Mouse (Mus musculus) megakaryocyte progenitor cell, adult 5-6 weeks (primary cell): ENCODE measurements around the gene Hdac4. TPM values are rescaled to one million over a fixed set of nuclear protein-coding genes. Genes with fewer than 3 reads are reported as not detected.
A peak's percentile ranks its signal among the peaks of the same experiment; 100 is the strongest.

ENCODE experiments used
- ATAC-seq: replicated peaks from 2 replicates; pipeline ENCODE4 v1.8.0; 2016; ENCODE audit warnings: mild to moderate bottlenecking, moderate TSS enrichment, inconsistent platforms; ENCODE audit not compliant: poor library complexity
- total RNA-seq, 2 experiments: library from RNA; stranded (forward) in 1 of 2; stranded (reverse) in 1 of 2; fragments of 157-497, 149-512 nt in 1 of 2; fragments of 200-1000 nt in 1 of 2; gene quantifications; 2 replicates each; pipeline versions ENCODE4 v1.2.3 to v1.2.4; 2015 to 2017

The Hdac4 gene
- total RNA-seq, 2 experiments from 2014 or later = 8.4 to 22.6 TPM

DNA sequence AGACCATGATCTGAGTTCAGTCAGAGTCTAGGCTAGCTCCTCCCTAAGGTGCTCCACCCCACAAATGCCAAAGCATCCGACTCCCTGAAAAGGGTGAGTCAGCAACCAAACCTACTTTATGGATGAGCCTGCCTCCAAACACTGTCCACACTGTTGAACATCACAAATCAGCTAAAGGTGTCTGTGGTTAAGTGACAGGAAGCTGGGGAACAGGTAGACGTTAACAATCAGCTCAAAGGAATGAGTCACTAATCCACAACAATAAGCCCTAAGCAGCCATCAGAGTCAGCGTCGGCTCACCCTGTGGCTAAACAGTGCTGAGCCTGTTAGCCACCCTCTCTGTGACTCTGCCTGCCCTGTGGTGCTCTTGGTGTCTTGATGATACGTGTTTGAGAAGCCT is 131.2 kb downstream of the Hdac4 start:
- ATAC-seq = no peak

DNA sequence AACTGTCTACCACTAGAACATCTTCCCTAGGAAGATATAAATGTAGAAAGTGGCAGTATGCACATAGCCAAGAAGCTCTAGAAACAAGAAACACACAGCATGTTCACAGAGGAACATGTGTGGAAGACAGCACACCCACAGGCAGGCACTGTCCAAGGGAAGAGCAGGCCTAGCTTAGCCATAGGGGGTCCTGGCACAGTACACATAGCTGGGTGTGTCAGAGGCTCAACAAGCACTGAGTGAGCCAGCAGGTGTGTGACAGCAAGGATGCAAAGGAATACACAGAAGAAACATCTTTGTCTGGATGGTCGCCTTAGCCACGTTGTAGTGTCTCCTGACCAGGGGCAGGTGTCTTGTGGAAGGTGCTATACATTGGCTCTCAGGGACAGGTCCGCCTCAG is 132.2 kb downstream of the Hdac4 start:
- ATAC-seq = no peak

DNA sequence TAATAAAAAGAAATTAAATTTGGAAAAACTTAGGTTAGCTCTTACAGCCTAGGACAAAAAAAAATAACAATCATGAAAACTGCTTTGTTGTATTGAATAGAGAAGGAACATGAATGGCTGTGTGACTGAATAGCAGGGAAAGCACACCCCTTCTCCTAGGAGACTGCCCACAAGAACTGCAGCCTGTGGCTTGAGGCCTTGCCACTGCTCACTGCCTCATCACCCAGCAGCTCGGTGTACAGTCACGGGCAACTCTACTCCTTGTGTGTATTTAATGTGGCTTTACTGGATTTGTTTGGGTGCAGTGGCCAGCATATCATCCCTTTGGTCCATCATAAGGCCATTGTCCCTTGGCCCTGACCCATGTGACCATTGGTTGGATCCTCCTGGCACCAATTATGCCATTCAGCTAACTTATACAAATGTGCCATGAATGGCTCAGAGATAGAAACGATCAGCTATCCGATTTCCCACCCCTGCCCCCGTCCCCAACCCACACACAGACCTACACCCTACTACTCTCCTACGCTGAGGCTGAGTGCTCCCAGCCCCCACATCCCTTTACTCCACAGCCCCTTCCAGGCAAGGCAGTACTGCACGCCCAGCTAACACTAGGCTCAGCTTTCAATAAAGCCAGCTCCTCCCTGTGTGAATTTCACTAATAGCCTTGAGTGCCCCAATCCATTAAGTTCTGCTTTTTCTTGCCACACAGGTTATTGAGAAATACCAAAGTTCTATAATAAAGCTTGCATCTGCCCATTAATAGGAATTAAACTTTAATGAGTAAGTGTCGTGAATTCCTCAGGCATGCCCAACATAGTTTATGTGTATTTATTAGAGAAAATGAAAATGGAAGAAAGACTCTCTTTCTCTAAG is 134.1 kb downstream of the Hdac4 start:
- peak; percentile 81 for ATAC-seq

DNA sequence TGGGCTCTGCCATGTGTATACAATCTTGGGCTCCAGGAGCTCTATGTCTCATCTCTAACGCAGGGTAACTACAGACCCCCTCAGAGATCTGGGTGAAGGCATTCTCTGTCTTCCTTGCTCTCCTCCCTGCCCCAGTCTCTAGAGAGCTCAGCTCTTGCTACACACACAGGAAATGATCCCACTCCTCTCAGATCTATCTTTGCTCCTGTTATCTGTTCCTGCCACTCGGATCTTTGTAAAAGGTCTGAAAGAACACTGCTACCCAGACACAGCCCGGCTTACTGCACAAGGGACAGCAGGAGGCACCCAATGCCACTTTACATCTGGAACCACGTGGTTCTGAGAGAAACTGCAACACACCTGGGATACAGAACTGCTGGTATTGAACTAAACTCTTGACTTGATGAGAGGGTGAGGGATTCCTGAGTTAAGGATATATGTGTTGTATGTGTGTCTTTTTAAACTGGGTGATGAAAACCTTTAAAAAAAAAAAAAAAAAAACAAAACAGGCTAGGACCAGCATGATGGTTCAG is 134.9 kb downstream of the Hdac4 start:
- ATAC-seq = no peak

DNA sequence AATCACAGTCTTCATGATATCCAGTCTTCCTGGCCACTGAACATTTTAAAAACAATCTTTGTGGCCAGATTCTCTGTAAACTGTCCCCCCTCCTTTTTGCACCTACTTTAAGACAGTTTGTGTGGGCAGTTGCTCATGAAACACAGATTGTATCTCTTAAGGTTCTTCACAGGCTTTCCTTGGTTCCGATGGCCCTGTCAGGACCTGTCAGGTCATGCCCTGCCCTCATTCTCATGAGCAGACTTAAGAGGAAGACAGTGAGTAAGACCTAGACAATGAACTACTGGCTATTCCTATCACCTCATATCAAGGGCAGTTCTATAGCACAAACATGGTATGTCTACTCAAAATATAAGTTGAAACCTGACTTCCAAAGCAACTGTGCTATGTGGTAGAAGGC is 135.9 kb downstream of the Hdac4 start:
- ATAC-seq = no peak

DNA sequence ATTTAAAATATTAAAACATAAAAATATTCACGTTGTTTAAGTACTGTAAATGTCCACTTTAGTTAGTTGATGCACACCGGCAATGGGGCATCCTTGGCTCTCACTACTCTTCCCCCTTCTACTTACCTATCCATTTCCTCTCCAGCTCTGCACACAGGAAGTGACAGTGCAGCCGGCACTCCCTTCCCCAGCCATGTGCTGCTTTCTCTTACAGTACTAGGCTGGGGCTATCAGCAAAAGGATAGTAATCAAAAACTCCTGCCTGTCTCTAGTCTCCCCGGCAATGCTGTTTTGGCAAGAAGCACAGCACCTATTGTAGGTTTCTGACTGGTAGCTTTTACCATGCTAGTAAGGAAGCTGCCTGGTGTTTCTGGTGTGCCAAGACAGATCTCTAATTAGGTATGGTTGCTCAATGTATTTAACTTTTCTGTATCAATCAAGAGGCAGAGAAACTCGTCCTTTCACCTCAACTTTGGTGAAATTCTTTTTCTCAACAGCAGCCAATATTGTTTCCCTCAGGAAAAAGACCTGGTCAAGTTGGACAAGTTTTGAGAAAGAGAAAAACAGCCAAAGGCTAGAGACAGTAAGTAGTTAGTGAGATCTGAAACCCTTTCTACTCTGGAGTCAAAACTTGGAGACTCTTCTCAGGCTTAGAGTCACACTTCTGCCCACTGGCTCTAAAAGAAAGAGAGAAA is 136.6 kb downstream of the Hdac4 start:
- peak; percentile 51 for ATAC-seq

DNA sequence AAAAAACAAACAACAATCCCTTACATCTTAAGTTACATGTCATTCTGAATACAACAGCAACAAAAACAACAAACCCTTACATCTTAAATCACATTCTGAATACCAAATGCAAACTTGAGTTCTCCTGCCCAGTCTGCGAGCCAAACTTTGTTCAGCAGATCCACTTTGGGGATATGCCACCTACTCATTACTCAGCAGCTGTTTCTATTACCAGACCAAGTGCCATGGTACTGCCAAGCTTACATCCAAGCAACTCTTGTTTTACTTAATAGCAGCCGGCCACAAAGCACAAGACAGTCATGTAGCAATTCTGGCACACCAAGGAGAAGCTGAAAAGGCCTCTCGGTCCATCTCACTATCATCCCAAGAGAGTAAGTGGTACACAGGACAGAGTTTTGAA is 138.4 kb downstream of the Hdac4 start:
- no peak for ATAC-seq

DNA sequence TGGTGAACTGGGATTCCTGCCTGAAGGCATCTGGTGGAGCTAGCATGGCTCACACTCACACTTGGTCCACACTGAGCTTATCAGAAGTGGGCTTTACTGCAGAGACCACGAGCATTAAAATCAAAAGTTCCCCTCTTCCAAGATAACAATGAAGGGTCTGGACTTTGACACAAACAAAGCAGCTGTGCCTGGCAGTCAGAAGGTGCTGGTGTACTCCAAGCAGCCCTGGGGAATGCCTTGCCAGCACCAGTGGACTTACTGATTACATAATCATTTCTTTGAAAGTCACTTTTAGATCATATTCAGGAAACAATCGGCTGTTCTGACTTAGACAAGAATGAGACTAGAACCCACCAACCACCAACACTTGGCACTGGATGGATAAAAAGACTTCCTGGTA is 140.3 kb downstream of the Hdac4 start:
- ATAC-seq = no peak

DNA sequence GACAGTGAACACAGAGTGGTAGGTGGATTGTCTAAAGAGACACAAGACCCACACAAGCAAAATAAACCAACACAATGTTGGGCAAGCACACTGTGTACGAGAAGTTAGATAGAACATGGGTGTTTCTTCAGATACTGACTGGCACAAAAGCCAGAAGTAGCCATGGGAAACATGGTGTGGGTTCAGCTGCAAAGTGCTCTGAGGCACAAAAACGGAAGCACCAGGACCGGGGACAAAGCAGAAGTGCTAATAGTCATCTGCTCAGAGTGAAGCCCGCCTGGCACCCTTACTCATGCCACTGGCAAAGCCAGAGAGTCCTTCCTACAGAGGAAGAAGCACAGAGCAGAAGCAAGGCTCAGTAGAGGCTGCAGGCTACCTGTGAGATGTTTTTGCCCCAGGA is 143.3 kb downstream of the Hdac4 start:
- ATAC-seq = peak; percentile 72

DNA sequence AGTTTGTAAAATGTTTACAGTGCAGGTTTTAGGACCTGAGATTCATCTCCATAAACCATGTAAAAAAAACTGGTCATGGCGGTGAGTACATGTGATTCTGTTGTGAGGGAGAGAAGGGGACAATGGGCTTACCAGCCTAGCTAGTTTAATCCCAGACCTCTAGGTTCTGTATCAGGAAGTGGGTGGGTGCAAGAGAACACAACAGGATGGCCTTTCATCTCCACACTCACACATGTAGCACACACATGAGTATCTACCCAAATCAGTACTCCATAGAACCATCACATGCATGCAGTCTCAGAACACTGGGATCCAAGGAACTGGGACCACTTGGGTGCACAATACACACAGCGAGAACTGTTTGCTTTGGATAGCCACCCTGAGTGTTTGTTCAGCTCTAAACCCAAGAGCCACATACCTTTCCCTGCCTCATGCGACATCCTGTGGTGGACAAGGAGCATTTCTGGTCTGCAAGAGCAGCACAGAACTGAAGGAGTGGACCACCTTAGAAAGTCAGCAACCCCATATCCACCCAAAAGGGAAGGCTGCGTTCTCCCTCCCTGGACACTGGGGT is 143.9 kb downstream of the Hdac4 start:
- ATAC-seq = no peak

DNA sequence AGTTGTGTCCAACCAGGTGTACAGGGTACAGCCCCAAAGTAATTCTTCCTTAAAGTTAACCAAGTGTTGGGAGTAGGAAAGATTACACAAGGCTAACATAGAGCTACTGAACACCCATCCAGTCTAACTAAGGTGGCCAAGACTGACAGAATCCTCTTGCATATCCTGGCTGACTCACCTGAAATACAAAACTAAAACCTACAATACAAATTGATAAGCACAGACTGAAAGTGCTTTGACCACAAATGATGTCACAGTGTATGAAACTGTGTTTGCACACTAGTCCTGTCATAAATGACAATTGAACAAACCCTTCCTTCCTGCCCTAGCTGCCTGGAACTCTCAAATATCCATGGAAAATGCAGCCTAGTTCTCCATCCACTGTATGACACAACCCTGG is 144.5 kb downstream of the Hdac4 start:
- no peak for ATAC-seq

DNA sequence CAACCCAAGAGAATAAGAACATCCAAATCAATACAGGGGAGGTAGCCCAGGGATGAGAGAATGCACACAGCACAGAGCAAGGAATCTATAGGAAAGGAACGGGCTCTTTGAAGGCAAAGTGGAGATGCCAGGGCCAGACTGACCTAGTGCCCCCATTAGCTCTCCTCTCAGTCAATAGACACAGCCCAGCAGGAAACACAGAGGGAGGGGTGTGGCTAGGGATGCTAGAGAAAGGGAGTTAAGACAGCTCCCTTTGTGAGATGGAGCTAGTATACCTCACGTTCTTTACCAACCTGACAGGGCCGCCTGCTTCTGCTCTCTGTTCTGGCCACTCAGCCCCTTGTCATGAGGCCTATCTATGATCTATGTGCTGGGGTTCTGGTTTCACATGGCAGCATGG is 144.9 kb downstream of the Hdac4 start:
- ATAC-seq = no peak

DNA sequence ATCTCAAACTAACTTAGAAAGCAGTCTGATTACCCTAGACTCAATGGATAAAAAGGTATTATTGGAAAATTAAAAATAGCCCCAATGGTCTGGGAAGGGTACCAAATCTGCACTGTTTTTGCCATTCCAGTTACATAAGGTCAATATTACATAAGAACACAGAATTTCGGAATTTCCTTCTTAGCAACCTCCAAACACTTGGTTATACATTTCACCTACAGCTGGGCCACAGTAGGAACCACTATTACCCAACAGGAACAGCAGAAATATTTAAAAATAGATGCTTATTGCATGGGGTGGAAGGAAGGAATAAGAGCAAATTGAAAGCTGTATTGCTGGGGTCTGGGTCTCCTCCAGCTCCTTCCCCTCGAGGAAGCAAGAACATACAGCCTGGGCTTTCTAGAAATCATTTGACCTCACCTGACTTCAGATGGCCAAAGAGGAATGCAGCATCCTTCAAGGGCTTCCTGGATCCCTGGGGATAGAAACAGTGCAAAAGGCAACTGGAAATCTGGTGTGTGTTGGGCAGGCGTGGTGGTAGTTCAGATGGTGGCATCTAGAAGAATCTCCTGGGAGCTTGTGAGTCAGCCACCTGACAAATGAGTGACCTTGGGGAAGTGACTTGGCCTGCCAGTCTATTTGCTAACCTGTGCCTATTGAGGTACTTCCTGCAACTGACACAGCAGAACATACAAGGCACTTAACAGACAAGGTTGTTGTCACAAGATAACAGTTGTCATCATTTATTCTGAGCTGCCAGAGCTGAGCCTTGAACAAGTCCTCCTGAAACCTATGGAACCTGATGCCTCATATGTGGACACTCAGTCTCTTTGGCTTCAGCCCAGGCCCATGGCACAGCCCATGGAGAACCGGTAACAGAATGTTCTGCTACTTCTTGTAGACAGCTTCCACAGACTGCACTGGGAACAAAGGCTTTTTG is 146.8 kb downstream of the Hdac4 start:
- peak; percentile 55 for ATAC-seq

DNA sequence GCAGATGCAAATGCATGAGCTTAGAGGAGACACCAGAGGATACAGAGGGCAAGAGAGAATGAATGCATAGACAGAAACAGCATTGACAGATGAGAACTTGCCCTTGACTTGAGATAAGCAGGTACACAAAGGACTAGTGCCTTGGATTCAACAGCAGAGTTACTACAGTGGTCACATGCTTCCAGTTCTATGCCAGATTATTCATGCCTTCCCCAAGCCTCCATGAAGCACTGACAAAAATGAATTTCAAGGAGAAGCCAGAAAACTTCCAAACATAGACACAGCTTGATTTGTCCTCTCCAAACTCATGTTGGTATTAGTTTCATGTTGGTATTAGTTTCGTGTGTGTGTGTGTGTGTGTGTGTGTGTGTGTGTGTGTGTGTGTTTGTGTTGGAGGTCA is 149.8 kb downstream of the Hdac4 start:
- no peak for ATAC-seq

DNA sequence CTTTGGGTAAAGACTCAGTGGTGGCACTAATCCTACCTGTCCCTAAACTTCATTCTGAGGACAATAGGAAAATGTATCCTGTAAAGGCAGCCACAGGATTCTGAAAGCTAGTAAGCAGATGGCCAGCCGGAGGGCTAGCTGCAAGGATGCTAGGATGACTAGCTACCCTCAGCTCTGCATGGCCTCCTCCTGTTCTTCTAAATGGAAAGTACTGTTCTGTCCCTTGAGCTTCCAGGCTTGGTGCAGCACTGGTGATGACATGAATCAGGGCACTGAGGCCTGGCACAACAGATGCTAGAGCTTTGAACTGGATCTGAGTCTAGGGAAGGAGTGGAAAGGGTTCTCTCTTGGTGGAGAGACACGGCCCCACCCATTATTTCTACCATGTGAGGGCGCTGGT is 150.6 kb downstream of the Hdac4 start:
- no peak for ATAC-seq

DNA sequence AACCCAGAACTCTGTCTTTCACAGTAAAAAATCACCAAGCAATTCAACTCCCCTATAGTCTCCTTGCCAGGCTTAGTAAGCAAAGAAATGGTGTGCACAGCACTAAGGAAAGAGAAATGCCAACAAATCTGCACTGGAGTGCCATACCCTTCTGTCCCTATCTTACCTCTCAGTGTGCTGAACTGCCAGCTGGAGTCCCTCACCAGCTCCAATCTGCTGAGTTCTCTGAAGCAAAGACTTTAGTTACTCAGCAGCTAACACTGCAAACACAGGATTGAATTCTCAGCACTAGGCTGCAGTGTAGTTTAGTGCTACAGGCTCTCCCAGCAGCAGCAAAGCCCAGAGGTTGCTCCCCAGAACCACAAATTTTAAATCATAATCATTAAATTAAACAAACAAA is 151.5 kb downstream of the Hdac4 start:
- no peak for ATAC-seq

DNA sequence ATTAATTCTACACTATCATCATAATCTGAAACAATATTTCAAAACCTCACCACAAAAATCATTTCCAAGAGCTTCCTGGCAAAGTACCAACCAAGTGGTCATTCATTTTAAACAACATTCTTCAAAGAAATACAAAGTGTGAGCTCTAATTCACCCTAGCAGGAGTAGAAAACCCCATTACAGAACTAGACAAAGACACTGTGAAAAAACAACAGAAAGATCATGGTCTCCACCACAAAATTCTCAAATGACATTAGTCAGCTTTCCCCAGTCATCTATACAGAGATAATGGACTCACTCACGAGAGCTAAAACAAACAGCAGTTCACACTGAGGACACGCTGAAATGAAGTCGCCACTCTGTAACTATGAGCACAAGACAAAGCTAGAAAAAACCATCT is 153.4 kb downstream of the Hdac4 start:
- no peak for ATAC-seq

DNA sequence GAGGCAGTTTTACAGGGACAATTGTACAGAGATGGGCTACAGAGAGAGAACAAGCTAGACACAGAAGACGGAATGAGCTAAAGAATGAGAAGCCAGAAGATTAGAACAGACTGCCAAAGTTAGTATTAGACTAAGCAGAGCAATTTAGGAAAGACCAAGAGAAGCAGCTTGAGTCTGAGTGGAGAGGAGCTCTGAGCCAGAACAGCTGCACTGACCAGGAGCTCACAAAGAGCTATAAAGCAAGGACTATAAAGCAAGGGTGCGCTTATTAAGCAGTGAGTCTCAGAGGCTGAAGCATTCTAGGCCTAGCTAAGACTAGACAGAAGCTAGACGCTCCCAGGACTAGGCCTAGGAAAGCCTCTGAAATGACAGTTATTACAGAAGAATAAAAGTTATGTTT is 154.2 kb downstream of the Hdac4 start:
- no peak for ATAC-seq

DNA sequence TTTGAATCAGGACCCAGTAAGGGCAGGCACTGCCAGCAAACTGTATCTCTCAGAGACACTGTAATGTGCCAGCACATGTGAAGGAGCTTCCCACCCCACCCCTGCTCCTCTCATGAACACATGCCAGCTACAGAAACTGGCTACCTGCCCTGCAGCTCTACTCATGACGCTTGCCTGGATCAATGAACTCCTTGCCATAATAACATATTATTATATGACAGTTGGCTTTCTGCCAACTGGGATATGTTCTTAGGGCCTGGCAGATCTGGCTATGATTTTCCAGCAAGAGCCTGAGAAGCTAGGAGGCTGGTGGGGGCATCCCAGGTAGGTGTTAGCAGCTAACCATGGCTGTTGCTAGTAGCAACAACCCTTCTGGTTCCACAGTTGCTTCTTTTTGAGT is 156.8 kb downstream of the Hdac4 start:
- ATAC-seq = no peak

DNA sequence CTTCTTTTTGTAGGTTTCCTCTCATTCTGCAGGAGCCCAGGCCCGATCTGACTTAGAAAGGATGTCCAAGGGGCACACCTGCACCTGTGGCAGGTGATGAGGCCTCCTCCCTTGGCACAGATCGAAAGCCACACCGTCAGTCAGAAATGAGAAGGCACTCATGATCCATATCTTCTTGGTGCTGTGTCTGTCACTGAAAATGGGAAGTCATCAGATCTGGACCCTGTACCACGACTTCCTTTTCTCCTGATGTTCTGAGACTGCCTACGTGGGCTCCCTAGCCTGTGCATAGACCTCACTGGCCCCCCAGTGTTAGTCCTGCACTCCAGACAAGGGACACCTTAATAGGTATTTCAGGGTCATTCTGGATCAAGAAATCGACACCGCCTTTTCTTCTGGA is 158.5 kb downstream of the Hdac4 start:
- ATAC-seq = peak; percentile 40; the same call in 1 of the 2 replicates

DNA sequence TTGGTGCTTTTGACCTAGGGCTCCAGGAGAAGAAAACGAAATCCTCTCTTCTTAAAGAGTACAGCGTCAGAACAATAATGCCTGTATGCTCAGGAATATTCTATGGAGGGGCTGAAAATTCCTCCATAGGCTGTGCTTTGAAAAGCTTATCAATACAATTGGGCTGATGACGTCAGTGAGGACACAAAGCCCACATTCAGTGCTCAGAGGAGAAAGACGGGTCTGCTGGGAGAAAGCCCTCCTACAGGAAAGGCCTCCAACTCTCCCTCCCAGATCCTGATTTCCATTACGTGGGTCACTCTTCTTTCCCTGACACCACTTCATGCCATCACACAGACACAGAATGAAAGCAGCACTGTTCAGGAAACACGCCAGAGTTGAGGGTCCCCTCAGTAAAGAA is 159.7 kb downstream of the Hdac4 start:
- ATAC-seq = no peak
